Mouse (Mus musculus): ENCODE results near the gene Zbtb33. TPM values are rescaled to one million over a fixed set of nuclear protein-coding genes. Genes with fewer than 3 reads are reported as not detected.
"Not testable (repeated sequence)": the region's sequence is repeated elsewhere in the genome, so short reads cannot be mapped to it uniquely, and the experiment has no call there.

Gene Zbtb33
- 6.6 and 7.7 TPM in 2 replicates for polyA plus RNA-seq (2014; fragmentation: Nextera tagmentation; extraction: Ambion mirVana)

DNA sequence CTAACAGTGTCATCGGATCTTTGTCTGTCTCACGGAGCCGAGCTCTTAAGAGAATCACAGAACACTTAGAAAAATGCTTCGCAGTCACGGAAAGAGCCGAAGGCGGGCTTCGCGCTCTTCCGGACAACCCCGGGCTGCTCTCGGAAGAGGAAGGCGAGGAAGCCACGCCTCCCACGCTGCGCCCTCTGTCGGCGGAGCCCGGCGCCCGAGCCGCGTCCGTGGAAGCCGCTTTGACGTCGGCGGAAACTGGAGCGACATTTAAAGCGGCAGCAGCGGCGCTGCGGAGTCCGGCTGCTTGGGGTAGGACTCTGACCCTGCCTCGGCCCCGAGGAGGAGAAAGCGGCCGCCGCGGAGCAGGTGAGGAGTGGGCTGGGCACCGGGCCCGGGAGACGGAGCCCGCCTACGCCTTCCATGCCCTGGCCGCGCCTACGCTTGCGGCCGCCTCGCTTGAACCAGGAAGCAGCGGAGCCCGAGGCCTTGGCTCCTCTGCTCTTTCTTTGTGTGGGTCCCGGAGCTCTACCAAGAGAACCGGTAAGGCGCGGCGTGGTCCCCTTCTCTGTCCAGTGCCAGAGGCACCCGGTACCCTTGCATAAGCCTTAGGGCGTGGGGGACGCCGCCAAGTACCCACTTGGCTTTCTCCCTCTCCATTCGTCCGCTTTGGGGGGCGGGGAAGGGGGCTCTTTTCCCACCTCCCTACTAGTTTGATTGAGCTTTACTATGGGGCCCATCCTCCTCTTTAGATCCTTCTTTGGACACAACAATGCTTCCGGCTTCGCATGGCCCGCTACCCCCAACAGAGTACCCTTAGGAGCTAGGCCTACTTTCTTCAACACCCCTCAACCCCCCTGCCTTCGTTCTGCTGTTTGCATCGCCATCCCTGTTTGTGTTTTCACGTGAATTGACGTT, at the start of gene Zbtb33:
Gene Zbtb33 (plus strand): TSS at position 242 of the 906 bp plus-strand sequence.
- peaks cover 10% of the 10 kb centered on the region for H3K36me3 ChIP-seq (replicated peaks; ENCODE audit: control insufficient read depth, insufficient read depth)
- peak within 1 kb of the TSS; percentile 72 for H3K4me2 ChIP-seq (replicated peaks)
- no peaks in the 10 kb centered on the region for H3K9me3 ChIP-seq (ENCODE audit: control insufficient read depth, low read length)
- H3K4me1 ChIP-seq (replicated peaks; ENCODE audit: control insufficient read depth, insufficient read depth, low read length) = peaks cover 4% of the 10 kb centered on the region; the same call in 1 of the 2 replicates
- ATAC-seq (ENCODE audit: low FRiP score) (peak; percentile 96), DNase-seq (ENCODE audit: low spot score) (peak; percentile 91)
- 19% methylated on average over 69 of the region's 72 CpGs for WGBS
- peak within 1 kb of the TSS; percentile 59 for H3K4me3 ChIP-seq (replicated peaks; ENCODE audit: low read length)
- H3K27me3 ChIP-seq (ENCODE audit: control insufficient read depth, insufficient read depth, low read length) = no peaks in the 10 kb centered on the region
- H3K9ac ChIP-seq = peak within 1 kb of the TSS; percentile 72
- H3K27ac ChIP-seq = peak within 1 kb of the TSS; percentile 79

DNA sequence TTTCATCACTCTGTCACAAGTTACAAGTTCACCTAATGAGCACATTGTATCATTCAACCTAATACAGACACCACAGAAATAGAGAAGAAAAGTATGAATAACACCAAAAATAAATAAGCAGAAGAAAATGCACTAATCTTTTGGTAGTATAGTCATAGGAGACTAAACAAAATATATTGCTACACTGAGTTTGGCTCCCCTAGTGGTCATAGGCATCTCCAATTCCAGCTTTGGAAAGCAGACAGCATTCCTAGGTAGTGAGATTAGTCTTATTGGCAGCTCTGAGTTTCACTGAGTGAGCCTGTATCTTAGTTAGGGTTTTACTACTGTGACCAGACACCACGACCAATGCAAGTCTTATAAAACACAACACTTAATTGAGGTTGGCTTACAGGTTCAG, 30.5 kb upstream of the Zbtb33 start:
- 74% methylated on average over 1 of the region's 1 CpGs for WGBS
- DNase-seq (ENCODE audit: low spot score) (no peak), ATAC-seq (ENCODE audit: low FRiP score) (no peak)
- Histone ChIP-seq H3K9ac (no peak overlapping the region), H3K4me2 (replicated peaks) (no peak overlapping the region), H3K4me1 (replicated peaks; ENCODE audit: control insufficient read depth, insufficient read depth, low read length) (no peaks in the 10 kb centered on the region), H3K27me3 (ENCODE audit: control insufficient read depth, insufficient read depth, low read length) (no peaks in the 10 kb centered on the region), H3K36me3 (replicated peaks; ENCODE audit: control insufficient read depth, insufficient read depth) (no peaks in the 10 kb centered on the region), H3K4me3 (replicated peaks; ENCODE audit: low read length) (no peak overlapping the region), H3K27ac (no peak overlapping the region), H3K9me3 (ENCODE audit: control insufficient read depth, low read length) (no peaks in the 10 kb centered on the region)

DNA sequence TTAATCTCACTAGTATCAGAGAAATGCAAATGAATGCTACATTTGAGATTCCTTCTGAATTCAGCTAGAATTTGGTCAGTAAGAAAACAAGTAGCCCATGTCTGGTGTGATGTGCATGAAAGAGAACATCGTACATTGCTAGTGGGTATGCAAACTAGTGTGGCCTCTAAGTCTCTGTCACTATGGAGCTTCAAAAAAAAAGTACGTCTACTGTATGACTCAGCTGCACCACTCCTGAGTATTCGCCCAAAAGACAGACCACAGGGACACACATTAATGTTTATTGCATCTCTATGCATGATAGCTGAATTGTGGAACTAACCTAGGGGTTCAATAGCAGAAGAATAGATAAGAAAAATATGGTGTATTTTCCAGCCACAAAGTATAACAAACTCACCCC, 24.3 kb upstream of the Zbtb33 start:
- Histone ChIP-seq H3K4me3 (replicated peaks; ENCODE audit: low read length) (no peak overlapping the region), H3K4me2 (replicated peaks) (no peak overlapping the region), H3K27ac (no peak overlapping the region), H3K9ac (no peak overlapping the region), H3K9me3 (ENCODE audit: control insufficient read depth, low read length) (no peaks in the 10 kb centered on the region), H3K36me3 (replicated peaks; ENCODE audit: control insufficient read depth, insufficient read depth) (no peaks in the 10 kb centered on the region), H3K4me1 (replicated peaks; ENCODE audit: control insufficient read depth, insufficient read depth, low read length) (no peaks in the 10 kb centered on the region), H3K27me3 (ENCODE audit: control insufficient read depth, insufficient read depth, low read length) (no peaks in the 10 kb centered on the region)
- ATAC-seq (ENCODE audit: low FRiP score) (no peak), DNase-seq (ENCODE audit: low spot score) (no peak)
- 87% methylated on average over 3 of the region's 3 CpGs for WGBS

DNA sequence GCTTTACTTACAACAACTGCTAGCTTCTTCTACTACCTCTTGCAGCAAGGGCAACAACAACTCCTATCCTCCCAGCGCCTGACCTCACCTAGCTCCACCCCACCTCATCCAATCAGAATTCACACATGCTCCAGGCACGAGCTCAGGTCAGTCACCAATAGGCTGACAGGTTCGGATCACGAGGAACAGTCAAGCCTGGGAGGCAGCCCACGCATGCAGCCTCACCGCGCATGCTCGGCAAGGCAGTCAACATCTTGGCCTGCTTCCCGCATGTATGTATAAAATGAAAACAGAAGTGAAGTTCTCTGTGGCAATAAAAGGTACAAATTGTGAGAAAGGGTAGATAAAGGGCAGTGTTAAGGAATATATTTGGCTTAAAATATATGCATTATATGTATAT, 23.5 kb upstream of the Zbtb33 start:
- Histone ChIP-seq H3K9ac (no peak overlapping the region), H3K36me3 (replicated peaks; ENCODE audit: control insufficient read depth, insufficient read depth) (no peaks in the 10 kb centered on the region), H3K27me3 (ENCODE audit: control insufficient read depth, insufficient read depth, low read length) (no peaks in the 10 kb centered on the region), H3K27ac (no peak overlapping the region), H3K4me2 (replicated peaks) (no peak overlapping the region), H3K4me1 (replicated peaks; ENCODE audit: control insufficient read depth, insufficient read depth, low read length) (no peaks in the 10 kb centered on the region), H3K4me3 (replicated peaks; ENCODE audit: low read length) (no peak overlapping the region), H3K9me3 (ENCODE audit: control insufficient read depth, low read length) (no peaks in the 10 kb centered on the region)
- 74% methylated on average over 9 of the region's 9 CpGs for WGBS
- DNase-seq (ENCODE audit: low spot score) (no peak), ATAC-seq (ENCODE audit: low FRiP score) (no peak)

DNA sequence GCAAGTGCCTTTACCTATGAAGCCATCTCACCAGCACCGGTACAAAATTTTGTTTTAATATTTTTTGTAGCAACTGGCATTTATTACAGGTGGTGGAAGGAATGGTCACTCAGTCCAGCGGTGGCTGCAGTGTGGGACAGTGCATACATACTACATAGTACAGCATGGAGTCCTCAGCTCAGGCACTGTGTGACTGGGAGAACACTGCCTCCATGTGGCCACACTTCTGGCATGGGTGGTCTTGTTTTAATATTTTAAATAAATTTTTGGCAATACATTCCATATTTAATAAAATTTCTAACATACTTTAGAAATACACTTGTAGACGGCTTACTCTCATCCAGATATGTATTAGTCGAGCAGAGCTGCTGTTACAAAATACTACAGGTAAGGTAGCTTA, 23.0 kb upstream of the Zbtb33 start:
- no peaks in the 10 kb centered on the region for H3K36me3 ChIP-seq (replicated peaks; ENCODE audit: control insufficient read depth, insufficient read depth)
- no peak for DNase-seq (ENCODE audit: low spot score)
- no peaks in the 10 kb centered on the region for H3K4me1 ChIP-seq (replicated peaks; ENCODE audit: control insufficient read depth, insufficient read depth, low read length)
- H3K9me3 ChIP-seq (ENCODE audit: control insufficient read depth, low read length) = no peaks in the 10 kb centered on the region
- no peak for ATAC-seq (ENCODE audit: low FRiP score)
- no peaks in the 10 kb centered on the region for H3K27me3 ChIP-seq (ENCODE audit: control insufficient read depth, insufficient read depth, low read length)
- no peak overlapping the region for H3K27ac ChIP-seq
- no peak overlapping the region for H3K4me3 ChIP-seq (replicated peaks; ENCODE audit: low read length)
- no peak overlapping the region for H3K4me2 ChIP-seq (replicated peaks)
- H3K9ac ChIP-seq = no peak overlapping the region
- WGBS = 91% methylated on average over 4 of the region's 4 CpGs

DNA sequence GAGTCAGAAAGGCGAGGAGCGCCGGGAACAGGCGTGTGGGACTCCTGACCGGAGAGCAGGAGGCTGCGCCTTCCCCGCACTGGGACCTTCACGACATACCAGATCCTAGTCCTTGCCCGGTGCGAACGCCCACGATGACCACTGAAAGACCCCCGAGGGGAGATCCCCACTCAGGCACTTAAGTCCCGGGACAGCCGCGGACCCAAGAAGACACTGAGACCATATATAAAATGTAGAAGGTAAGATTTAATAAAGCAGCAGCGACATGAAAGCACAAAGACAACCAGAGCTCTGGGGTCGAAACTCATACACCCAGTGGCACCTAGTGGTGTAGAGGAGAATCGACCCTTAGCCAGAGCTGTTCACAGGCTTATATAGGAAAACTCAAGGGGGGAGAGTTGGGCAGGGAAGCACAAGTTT, 9.7 kb upstream of the Zbtb33 start:
- not testable (repeated sequence) for H3K27ac ChIP-seq; H3K9me3 ChIP-seq (ENCODE audit: control insufficient read depth, low read length); H3K9ac ChIP-seq; H3K4me1 ChIP-seq (replicated peaks; ENCODE audit: control insufficient read depth, insufficient read depth, low read length); H3K27me3 ChIP-seq (ENCODE audit: control insufficient read depth, insufficient read depth, low read length); H3K36me3 ChIP-seq (replicated peaks; ENCODE audit: control insufficient read depth, insufficient read depth)
- 30% methylated on average over 19 of the region's 19 CpGs for WGBS
- Histone ChIP-seq H3K4me3 (replicated peaks; ENCODE audit: low read length) (peak overlapping the region; percentile 28), H3K4me2 (replicated peaks) (peak overlapping the region; percentile 41)
- DNase-seq (ENCODE audit: low spot score) = peak; percentile 32
- peak; percentile 84; the same call in 1 of the 2 replicates for ATAC-seq (ENCODE audit: low FRiP score)

DNA sequence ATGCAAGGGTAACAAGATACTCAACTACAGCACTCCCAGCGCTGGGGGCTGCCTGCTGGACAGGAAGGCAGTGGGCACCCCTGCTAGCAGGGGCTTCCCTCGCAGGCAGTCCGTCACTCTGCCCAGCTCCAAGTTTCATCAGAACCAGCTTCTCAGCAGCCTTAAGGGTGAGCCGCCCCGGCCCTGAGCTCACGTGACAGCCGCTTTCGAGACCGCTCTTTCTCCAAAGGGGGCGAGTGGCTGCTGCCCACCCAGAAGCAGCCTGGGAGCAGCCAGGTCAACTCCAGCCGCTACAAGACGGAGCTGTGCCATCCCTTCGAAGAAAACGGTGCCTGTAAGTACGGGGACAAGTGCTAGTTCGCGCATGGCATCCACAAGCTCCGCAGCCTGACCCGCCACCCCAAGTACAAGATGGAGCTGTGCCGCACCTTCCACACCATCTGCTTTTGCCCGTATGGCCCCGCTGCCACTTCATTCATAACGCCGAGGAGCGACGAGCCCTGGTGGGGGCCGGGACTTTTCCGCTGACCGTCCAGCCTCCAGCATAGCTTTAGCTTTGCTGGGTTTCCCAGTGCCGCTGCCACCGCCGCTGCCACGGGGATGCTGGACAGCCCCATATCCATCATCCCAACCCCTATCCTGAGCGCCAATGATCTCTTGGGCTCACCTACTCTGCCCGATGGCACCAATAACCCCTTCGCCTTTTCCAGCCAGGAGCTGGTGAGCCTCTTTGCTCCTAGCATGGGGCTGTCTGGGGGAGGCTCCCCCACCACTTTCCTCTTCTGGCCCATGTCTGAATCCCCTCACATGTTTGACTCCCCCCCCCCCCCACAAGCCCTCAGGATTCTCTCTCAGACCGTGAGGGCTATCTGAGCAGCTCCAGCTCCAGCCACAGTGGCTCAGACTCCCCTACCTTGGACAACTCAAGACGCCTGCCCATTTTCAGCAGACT, 8.7 kb upstream of the Zbtb33 start:
- peak overlapping the region; percentile 67 for H3K4me2 ChIP-seq (replicated peaks)
- H3K9me3 ChIP-seq (ENCODE audit: control insufficient read depth, low read length) = peaks cover 4% of the 10 kb centered on the region; the same call in 1 of the 2 replicates
- H3K27me3 ChIP-seq (ENCODE audit: control insufficient read depth, insufficient read depth, low read length) = no peaks in the 10 kb centered on the region
- no peak overlapping the region for H3K27ac ChIP-seq
- no peaks in the 10 kb centered on the region for H3K4me1 ChIP-seq (replicated peaks; ENCODE audit: control insufficient read depth, insufficient read depth, low read length)
- WGBS = 24% methylated on average over 38 of the region's 38 CpGs
- H3K9ac ChIP-seq = peak overlapping the region; percentile 40; the same call in 1 of the 2 replicates
- H3K4me3 ChIP-seq (replicated peaks; ENCODE audit: low read length) = peak overlapping the region; percentile 38
- peak; percentile 70 for ATAC-seq (ENCODE audit: low FRiP score)
- DNase-seq (ENCODE audit: low spot score) = no peak
- no peaks in the 10 kb centered on the region for H3K36me3 ChIP-seq (replicated peaks; ENCODE audit: control insufficient read depth, insufficient read depth)

DNA sequence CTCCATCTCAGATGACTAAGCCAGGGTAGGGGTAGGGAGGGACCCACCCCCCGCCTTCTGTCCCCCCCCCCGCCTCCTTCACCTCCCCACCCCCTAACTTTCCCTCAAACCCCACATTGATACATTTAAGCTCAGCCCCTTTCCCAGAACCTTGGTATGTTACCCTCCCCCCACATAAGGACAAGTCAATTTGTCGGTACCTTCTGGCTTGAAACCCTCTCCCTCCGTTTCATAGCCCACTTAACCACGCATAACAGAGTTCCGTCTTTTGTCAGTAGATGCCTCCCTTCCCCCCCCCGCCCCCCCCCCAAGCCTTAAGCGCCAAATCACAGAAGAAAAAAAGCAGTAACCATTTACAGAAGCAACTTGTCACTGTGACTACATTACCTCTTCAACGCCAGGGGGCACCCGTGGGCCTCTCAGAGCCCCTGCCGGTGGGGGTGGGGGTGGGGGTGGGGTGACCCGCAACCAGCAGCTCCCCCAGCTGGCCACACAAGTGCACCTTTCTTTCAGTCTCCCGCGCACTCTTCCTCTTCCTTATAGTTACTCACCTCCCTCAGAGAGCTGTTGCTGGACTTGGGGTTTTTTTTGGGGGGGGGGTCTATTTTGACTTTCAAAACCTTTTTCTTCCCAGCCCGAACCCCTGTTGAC, 7.9 kb upstream of the Zbtb33 start:
- H3K4me1 ChIP-seq (replicated peaks; ENCODE audit: control insufficient read depth, insufficient read depth, low read length) = no peaks in the 10 kb centered on the region
- peaks cover 4% of the 10 kb centered on the region; the same call in 1 of the 2 replicates for H3K9me3 ChIP-seq (ENCODE audit: control insufficient read depth, low read length)
- no peaks in the 10 kb centered on the region for H3K36me3 ChIP-seq (replicated peaks; ENCODE audit: control insufficient read depth, insufficient read depth)
- no peaks in the 10 kb centered on the region for H3K27me3 ChIP-seq (ENCODE audit: control insufficient read depth, insufficient read depth, low read length)
- H3K4me2 ChIP-seq (replicated peaks) = peak overlapping the region; percentile 67
- H3K27ac ChIP-seq = no peak overlapping the region
- DNase-seq (ENCODE audit: low spot score) = peak; percentile 60
- 20% methylated on average over 11 of the region's 15 CpGs for WGBS
- no peak overlapping the region for H3K4me3 ChIP-seq (replicated peaks; ENCODE audit: low read length)
- no peak overlapping the region for H3K9ac ChIP-seq
- peak; percentile 59 for ATAC-seq (ENCODE audit: low FRiP score)

All from hindbrain, embryonic 14.5 days (tissue).